Mouse (Mus musculus) embryonic facial prominence, embryonic 11.5 days (tissue): ENCODE data around the gene G3bp1. TPM values are rescaled to one million over a fixed set of nuclear protein-coding genes. Genes with fewer than 3 reads are reported as not detected.

Experiments
- ATAC-seq: fragments of 200-750 bp; cut with Nextera tagmentation; replicated peaks from 2 replicates; pipeline ENCODE4 v1.8.0; 2017; ENCODE audit warnings: low read depth; ENCODE audit not compliant: insufficient number of reproducible peaks, low FRiP score, low TSS enrichment
- DNase-seq: peaks from one replicate; pipeline ENCODE4 v3.0.0-alpha.2; 2015; ENCODE audit warnings: low spot score
- H3K27ac ChIP-seq: fragments of 300-500 bp; sonication (generic); replicated peaks from 2 replicates; pipeline ENCODE4 v1.5.1; 2014; ENCODE audit warnings: mild to moderate bottlenecking, low read depth, low read length, control low read depth
- H3K27me3 ChIP-seq: fragments of 300-500 bp; sonication (generic); 2 replicates; pipeline ENCODE4 v1.6.1; 2014; ENCODE audit warnings: mild to moderate bottlenecking, low read length, moderate library complexity, mixed read lengths; ENCODE audit not compliant: control insufficient read depth, insufficient read depth
- H3K36me3 ChIP-seq: fragments of 300-500 bp; sonication (generic); replicated peaks from 2 replicates; pipeline ENCODE4 v1.6.1; 2014; ENCODE audit warnings: low read depth, mild to moderate bottlenecking, low read length, moderate library complexity, mixed read lengths; ENCODE audit not compliant: control insufficient read depth, insufficient read depth
- H3K4me1 ChIP-seq: fragments of 300-500 bp; sonication (generic); 2 replicates; pipeline ENCODE4 v1.6.1; 2014; ENCODE audit warnings: low read length, mixed read lengths; ENCODE audit not compliant: control insufficient read depth, insufficient read depth
- H3K4me2 ChIP-seq: fragments of 300-500 bp; sonication (generic); 2 replicates; pipeline ENCODE4 v1.6.1; 2014; ENCODE audit warnings: low read depth, mild to moderate bottlenecking, control low read depth, low read length, moderate library complexity
- H3K4me3 ChIP-seq: fragments of 300-500 bp; sonication (generic); 2 replicates; pipeline ENCODE4 v1.5.1; 2014; ENCODE audit warnings: low read depth, low read length, control low read depth
- H3K9ac ChIP-seq: fragments of 300-500 bp; sonication (generic); replicated peaks from 2 replicates; pipeline ENCODE4 v1.6.1; 2014; ENCODE audit warnings: mild to moderate bottlenecking, control low read depth, low read length
- H3K9me3 ChIP-seq: fragments of 300-500 bp; sonication (generic); replicated peaks from 2 replicates; pipeline ENCODE4 v1.6.1; 2016; ENCODE audit warnings: mild to moderate bottlenecking, low read length, inconsistent platforms, mixed read lengths; ENCODE audit not compliant: control insufficient read depth
- WGBS: fragments of 180-500 bp; shearing (Covaris S2); extraction: QIAGEN DNeasy Blood & Tissue Kit; methylation state at CpG from one replicate; pipeline ENCODE4 v1.1.7; 2014; 5-methylcytosine and 5-hydroxymethylcytosine counted together
- polyA plus RNA-seq: library from polyadenylated mRNA; unstranded; fragments of >200 nt; fragmentation: Nextera tagmentation; extraction: Ambion mirVana; gene quantifications from 2 replicates; pipeline ENCODE4 v1.2.1, GENCODE M21; 2014

The G3bp1 gene
- polyA plus RNA-seq, 1 experiment from 2014 or later, result 263 TPM

DNA sequence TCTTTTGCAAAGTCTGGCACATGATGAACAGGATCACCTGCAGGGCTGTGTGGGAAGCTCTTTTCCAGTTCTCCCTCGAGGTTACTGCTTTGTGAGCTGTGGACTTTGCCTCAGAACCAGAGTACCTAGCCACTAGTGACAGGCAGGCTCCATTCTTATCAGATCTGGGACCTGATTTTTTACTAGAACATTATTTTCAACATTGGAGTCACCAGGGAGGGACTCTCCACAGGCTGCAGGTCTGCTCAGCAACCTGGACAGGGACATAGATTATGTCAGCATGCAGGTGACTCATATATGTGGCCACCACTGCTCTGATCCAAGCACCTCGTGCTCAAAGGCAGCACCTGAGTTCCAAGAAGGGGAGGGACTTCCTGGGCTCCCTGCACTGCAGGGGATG, 14.3 kb upstream of the G3bp1 start:
- H3K4me2 ChIP-seq, result no peak overlapping the region

GRCm38 (mm10) chr11:55458501-55458900, 11.0 kb upstream of the G3bp1 start:
- Histone ChIP-seq H3K36me3 (no peaks in the 10 kb centered on the region), H3K27me3 (no peaks in the 10 kb centered on the region), H3K4me3 (no peak overlapping the region), H3K27ac (no peak overlapping the region), H3K4me2 (no peak overlapping the region), H3K9ac (no peak overlapping the region), H3K4me1 (no peaks in the 10 kb centered on the region; the same call in 1 of the 2 replicates), H3K9me3 (no peaks in the 10 kb centered on the region)
- 36% methylated on average over 4 of the region's 4 CpGs for WGBS
- no peak for ATAC-seq
- no peak for DNase-seq

More for the DNA sequence above, 14.3 kb upstream of the G3bp1 start:
- Histone ChIP-seq H3K36me3 (no peaks in the 10 kb centered on the region; the same call in 1 of the 2 replicates), H3K4me3 (no peak overlapping the region), H3K9me3 (no peaks in the 10 kb centered on the region), H3K4me1 (no peaks in the 10 kb centered on the region; the same call in 1 of the 2 replicates), H3K9ac (no peak overlapping the region), H3K27me3 (no peaks in the 10 kb centered on the region), H3K27ac (no peak overlapping the region)
- WGBS, result 78% methylated on average over 2 of the region's 2 CpGs
- ATAC-seq, result no peak
- no peak for DNase-seq

DNA sequence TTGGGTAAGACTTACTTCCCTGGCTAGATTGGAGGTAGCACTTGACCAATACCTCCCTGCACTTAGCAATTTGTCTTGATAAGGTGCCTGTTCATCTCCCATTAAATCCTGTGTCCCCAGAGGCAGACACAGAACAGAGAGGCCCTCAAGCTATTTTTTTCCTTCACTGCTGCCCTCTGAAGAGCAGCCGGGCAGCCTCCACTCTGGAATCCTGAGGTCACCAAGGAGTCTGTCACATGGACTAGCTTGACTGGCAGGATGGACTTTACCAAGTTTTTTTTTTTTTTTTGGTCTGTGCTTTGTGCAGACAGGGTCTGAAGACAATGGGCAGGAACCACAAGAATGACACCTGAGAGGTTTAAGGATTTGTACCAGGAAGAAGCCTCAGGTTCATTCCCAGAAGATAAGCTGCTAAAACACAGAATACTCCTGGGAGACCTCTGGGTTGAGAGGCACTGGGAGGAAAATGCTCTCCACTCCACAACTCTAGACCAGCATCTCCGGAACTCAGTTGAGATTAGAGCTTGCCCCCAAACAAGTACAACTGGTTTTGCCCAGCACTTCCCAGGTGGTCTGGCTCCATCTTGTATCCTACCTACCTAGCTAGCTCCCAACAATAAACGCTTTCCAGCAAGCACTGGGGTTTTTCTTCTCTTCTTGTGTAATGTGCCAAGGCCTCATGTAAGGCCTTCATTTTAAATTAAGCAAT, 9.5 kb upstream of the G3bp1 start:
- DNase-seq (peak; percentile 38), ATAC-seq (no peak)
- 29% methylated on average over 3 of the region's 3 CpGs for whole genome bisulfite sequencing

DNA sequence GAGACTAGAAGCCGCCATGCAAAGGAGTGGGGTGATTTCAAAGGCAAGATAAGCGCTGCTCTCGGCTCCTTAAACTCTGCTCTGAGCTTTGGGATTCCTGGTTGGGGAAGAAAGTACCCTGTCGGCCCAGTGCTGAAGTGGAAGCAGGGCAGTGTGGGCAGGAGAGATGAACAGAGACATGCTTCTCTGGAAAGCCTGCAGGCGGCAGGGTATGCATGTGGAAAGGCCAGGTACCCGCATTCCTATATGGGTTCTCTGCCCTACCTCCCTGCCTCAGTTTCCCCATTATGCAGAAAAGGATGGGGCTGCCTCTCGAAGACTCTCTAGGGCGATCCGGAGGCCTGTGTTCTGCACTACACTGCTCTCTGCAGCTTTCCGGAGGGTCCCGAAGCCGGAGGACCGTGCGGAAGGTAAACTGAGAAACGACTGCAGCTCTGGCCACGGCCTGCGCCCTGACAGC, 8.9 kb upstream of the G3bp1 start:
- under 1% methylated on average over 17 of the region's 17 CpGs for WGBS
- peak overlapping the region; percentile 58 for H3K9ac ChIP-seq
- H3K27ac ChIP-seq, result no peak overlapping the region
- H3K4me3 ChIP-seq, result peak overlapping the region; percentile 69
- H3K27me3 ChIP-seq, result no peaks in the 10 kb centered on the region
- H3K9me3 ChIP-seq, result no peaks in the 10 kb centered on the region
- no peaks in the 10 kb centered on the region; the same call in 1 of the 2 replicates for H3K4me1 ChIP-seq
- no peaks in the 10 kb centered on the region for H3K36me3 ChIP-seq
- ATAC-seq (peak; percentile 75), DNase-seq (peak; percentile 24)
- peak overlapping the region; percentile 84 for H3K4me2 ChIP-seq

More for the DNA sequence above, 9.5 kb upstream of the G3bp1 start:
- Histone ChIP-seq H3K9ac (peak overlapping the region; percentile 58), H3K9me3 (no peaks in the 10 kb centered on the region), H3K36me3 (no peaks in the 10 kb centered on the region), H3K27me3 (no peaks in the 10 kb centered on the region), H3K4me2 (peak overlapping the region; percentile 84), H3K27ac (no peak overlapping the region), H3K4me3 (peak overlapping the region; percentile 69), H3K4me1 (no peaks in the 10 kb centered on the region; the same call in 1 of the 2 replicates)

GRCm38 (mm10) chr11:55461019-55461645, 8.4 kb upstream of the G3bp1 start, which contains the start of gene Atox1:
Gene Atox1, minus strand, starts transcription at chr11:55461239.
- peak within 1 kb of the TSS; percentile 84 for H3K4me2 ChIP-seq
- no peak within 1 kb of the TSS for H3K27ac ChIP-seq
- no peaks in the 10 kb centered on the region for H3K27me3 ChIP-seq
- no peaks in the 10 kb centered on the region for H3K36me3 ChIP-seq
- DNase-seq, result peak; percentile 97
- under 1% methylated on average over 35 of the region's 36 CpGs for WGBS
- peak within 1 kb of the TSS; percentile 58 for H3K9ac ChIP-seq
- ATAC-seq, result peak; percentile 95
- H3K4me3 ChIP-seq, result peak within 1 kb of the TSS; percentile 69
- H3K9me3 ChIP-seq, result no peaks in the 10 kb centered on the region
- no peaks in the 10 kb centered on the region; the same call in 1 of the 2 replicates for H3K4me1 ChIP-seq

GRCm38 (mm10) chr11:55462149-55462548, 7.3 kb upstream of the G3bp1 start:
- DNase-seq, result no peak
- WGBS, result 93% methylated on average over 9 of the region's 9 CpGs
- H3K4me1 ChIP-seq, result no peaks in the 10 kb centered on the region; the same call in 1 of the 2 replicates
- H3K9ac ChIP-seq, result no peak overlapping the region
- no peak overlapping the region for H3K4me3 ChIP-seq
- no peak overlapping the region for H3K4me2 ChIP-seq
- H3K27me3 ChIP-seq, result no peaks in the 10 kb centered on the region
- H3K27ac ChIP-seq, result no peak overlapping the region
- no peak for ATAC-seq
- no peaks in the 10 kb centered on the region for H3K36me3 ChIP-seq
- H3K9me3 ChIP-seq, result no peaks in the 10 kb centered on the region

GRCm38 (mm10) chr11:55464707-55465106, 4.8 kb upstream of the G3bp1 start:
- Histone ChIP-seq H3K9me3 (no peaks in the 10 kb centered on the region), H3K27me3 (no peaks in the 10 kb centered on the region), H3K4me2 (no peak overlapping the region), H3K27ac (no peak overlapping the region), H3K36me3 (no peaks in the 10 kb centered on the region), H3K4me3 (no peak overlapping the region), H3K9ac (no peak overlapping the region), H3K4me1 (no peaks in the 10 kb centered on the region)
- DNase-seq, result no peak
- ATAC-seq, result no peak
- 86% methylated on average over 10 of the region's 10 CpGs for WGBS

DNA sequence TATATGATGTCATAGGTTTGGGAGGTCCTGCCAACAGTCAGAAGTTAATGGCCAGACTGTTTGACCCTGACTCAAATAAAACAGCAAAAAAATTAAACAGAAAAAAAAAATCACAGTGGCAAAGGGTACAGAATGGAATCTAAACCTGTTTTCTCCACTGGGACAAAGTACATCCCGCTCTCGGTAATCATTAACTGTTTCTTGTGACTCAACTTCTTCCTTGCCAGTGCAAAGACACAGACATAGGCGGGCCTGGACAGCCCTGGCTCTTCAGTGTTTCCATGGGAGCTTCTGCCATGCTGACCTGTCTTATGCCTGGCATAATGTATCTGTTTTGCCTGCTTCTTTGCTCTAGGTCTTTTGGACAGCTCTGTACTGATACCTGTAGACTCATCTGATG, 4.3 kb upstream of the G3bp1 start:
- Histone ChIP-seq H3K9me3 (no peaks in the 10 kb centered on the region), H3K9ac (no peak overlapping the region), H3K4me2 (no peak overlapping the region), H3K4me3 (no peak overlapping the region), H3K36me3 (no peaks in the 10 kb centered on the region), H3K4me1 (no peaks in the 10 kb centered on the region), H3K27ac (no peak overlapping the region), H3K27me3 (no peaks in the 10 kb centered on the region)
- WGBS, result 82% methylated on average over 3 of the region's 3 CpGs
- no peak for ATAC-seq
- DNase-seq, result no peak
